Mouse (Mus musculus) kidney, adult 2 months (tissue): ENCODE measurements around the gene Fabp2.

Experiments
- CTCF ChIP-seq: fragments of 200-500 bp; conservative IDR thresholded peaks from 2 replicates; pipeline ENCODE4 v1.5.1; 2011; ENCODE audit warnings: low read depth, mild to moderate bottlenecking, control low read depth, low read length, moderate library complexity, mixed read lengths; ENCODE audit not compliant: insufficient read depth, insufficient read length
- POLR2A ChIP-seq: fragments of 200-500 bp; IDR thresholded peaks from one replicate; pipeline ENCODE4 v1.6.1; 2011; ENCODE audit warnings: low read depth, low read length, control low read depth

- TF ChIP-seq POLR2A, result no peak
- no peak for TF ChIP-seq CTCF
Measured at GRCm38 (mm10) chr3:122871596-122871995, 23.3 kb upstream of the Fabp2 start.
